10 mouse cellular contexts compared by ENCODE assay signal in genomic region chr11:115492387-115492786, GRCm38 (mm10). TPM values are rescaled to one million over a fixed set of nuclear protein-coding genes. Genes with fewer than 3 reads are reported as not detected.
DNase-seq lines count a peak whose midpoint lies in the region; ATAC-seq and TF ChIP-seq lines count a peak whose summit lies in the region.
"Had no signal": no experiment of that assay in that cellular context is flagged by ENCODE, and none has a peak within 500 bp of the region (broad histone marks: within the 10 kb centered on the region; RNA-seq: fewer than 3 reads in every experiment).

No protein-coding gene starts in this region.

- H3K9me3 ChIP-seq in embryonic facial prominence, embryonic 14.5 days (ENCODE audit: control insufficient read depth, low read length), result no peaks in the 10 kb centered on the region
- H3K9me3 ChIP-seq in intestine, embryonic 16.5 days (ENCODE audit: control insufficient read depth, low read length), result no peaks in the 10 kb centered on the region
- H3K9me3 ChIP-seq in neural tube, embryonic 13.5 days, result no peaks in the 10 kb centered on the region

- peak overlapping the region; percentile 70 for H3K9ac ChIP-seq in embryonic facial prominence, embryonic 14.5 days (ENCODE audit: low read depth, low read length)
- peak overlapping the region; percentile 79 for H3K9ac ChIP-seq in intestine, embryonic 16.5 days (ENCODE audit: low read depth, low read length)
- peak overlapping the region; percentile 81 for H3K9ac ChIP-seq in neural tube, embryonic 13.5 days

- H3K27ac ChIP-seq in embryonic facial prominence, embryonic 14.5 days (replicated peaks; ENCODE audit: low read depth, low read length), result no peak overlapping the region
- peak overlapping the region; percentile 85 for H3K27ac ChIP-seq in intestine, embryonic 16.5 days (ENCODE audit: low read length)
- H3K27ac ChIP-seq in neural tube, embryonic 13.5 days (replicated peaks), result peak overlapping the region; percentile 88

- 26% methylated on average over 6 of the region's 6 CpGs for WGBS in lung, adult 2 months
- WGBS in embryonic facial prominence, embryonic 14.5 days, result 34% methylated on average over 6 of the region's 6 CpGs
- WGBS in intestine, embryonic 16.5 days, result 30% methylated on average over 6 of the region's 6 CpGs
- WGBS in neural tube, embryonic 13.5 days, result 47% methylated on average over 6 of the region's 6 CpGs

- TF ChIP-seq POLR2A in lung, adult 2 months (IDR thresholded peaks at IDR 0.05; ENCODE audit: borderline replicate concordance, extremely low read depth, low read depth, low read length), result no peak

- H3K36me3 ChIP-seq in embryonic facial prominence, embryonic 14.5 days (ENCODE audit: control insufficient read depth, insufficient read depth, low read length), result peaks cover 19% of the 10 kb centered on the region
- peaks cover 6% of the 10 kb centered on the region for H3K36me3 ChIP-seq in intestine, embryonic 16.5 days (ENCODE audit: control insufficient read depth, insufficient read depth, low read length)
- H3K36me3 ChIP-seq in neural tube, embryonic 13.5 days, result peaks cover 26% of the 10 kb centered on the region

- H3K27me3 ChIP-seq in embryonic facial prominence, embryonic 14.5 days (replicated peaks; ENCODE audit: control insufficient read depth, insufficient read depth, low read length), result no peaks in the 10 kb centered on the region
- H3K27me3 ChIP-seq in intestine, embryonic 16.5 days (replicated peaks; ENCODE audit: control insufficient read depth, insufficient read depth, low read length), result no peaks in the 10 kb centered on the region
- no peaks in the 10 kb centered on the region for H3K27me3 ChIP-seq in neural tube, embryonic 13.5 days

- no peak for ATAC-seq in embryonic facial prominence, embryonic 14.5 days (ENCODE audit: low read depth)
- ATAC-seq in intestine, embryonic 16.5 days, result no peak
- no peak for ATAC-seq in neural tube, embryonic 13.5 days (ENCODE audit: low read depth)

- no peak for TF ChIP-seq CTCF in lung, adult 2 months (IDR thresholded peaks at IDR 0.05; ENCODE audit: insufficient read depth, low read length)

- DNase-seq in lung, adult 2 months, result no peak
- no peak for DNase-seq in lung, postnatal 36 days
- DNase-seq in embryonic facial prominence, embryonic 14.5 days (ENCODE audit: low spot score), result no peak
- no peak for DNase-seq in retina, postnatal 1 day
- no peak for DNase-seq in left cerebral cortex, postnatal 10 days (ENCODE audit: extremely low spot score in 1 of 2, low spot score in 2 of 2)
- no peak for DNase-seq in layer of hippocampus, postnatal 10 days (ENCODE audit: low spot score in 2 of 2)

- peaks cover 9% of the 10 kb centered on the region; the same call in 1 of the 2 replicates for H3K4me1 ChIP-seq in lung, adult 2 months (ENCODE audit: control insufficient read depth, insufficient read depth, low read length)
- H3K4me1 ChIP-seq in embryonic facial prominence, embryonic 14.5 days (ENCODE audit: control insufficient read depth, insufficient read depth, low read length), result peaks cover 12% of the 10 kb centered on the region; the same call in 1 of the 2 replicates
- peaks cover 16% of the 10 kb centered on the region for H3K4me1 ChIP-seq in intestine, embryonic 16.5 days (ENCODE audit: control insufficient read depth, insufficient read depth, low read length)
- peaks cover 22% of the 10 kb centered on the region for H3K4me1 ChIP-seq in neural tube, embryonic 13.5 days (replicated peaks)

- H3K4me3 ChIP-seq in lung, adult 2 months (replicated peaks; ENCODE audit: extremely low read depth, low read depth, low read length), result peak overlapping the region; percentile 4
- peak overlapping the region; percentile 69 for H3K4me3 ChIP-seq in embryonic facial prominence, embryonic 14.5 days (ENCODE audit: low read depth, low read length)
- peak overlapping the region; percentile 66 for H3K4me3 ChIP-seq in intestine, embryonic 16.5 days (ENCODE audit: low read length)
- peak overlapping the region; percentile 70 for H3K4me3 ChIP-seq in neural tube, embryonic 13.5 days

- intact Hi-C loops in left cerebral cortex, postnatal 10 days (cut with DNase I), result loop anchor here (5.0 kb wide), 1 partner anchor 320 kb away; the partner anchor contains the start of genes Caskin2 and Tsen54

- H3K4me2 ChIP-seq in embryonic facial prominence, embryonic 14.5 days (ENCODE audit: low read depth, low read length), result peak overlapping the region; percentile 80
- peak overlapping the region; percentile 81 for H3K4me2 ChIP-seq in intestine, embryonic 16.5 days (ENCODE audit: low read depth, low read length)
- peak overlapping the region; percentile 64 for H3K4me2 ChIP-seq in neural tube, embryonic 13.5 days

RNA-seq across cellular contexts. Expression of gene Nt5c, which starts 0.7 kb away (rescaled TPM):
- polyA plus RNA-seq in lung, adult 2 months (2012; rRNA removed), result 47.1 and 54.9 TPM in 2 replicates
- polyA plus RNA-seq in embryonic facial prominence, embryonic 14.5 days (2014; fragmentation: Nextera tagmentation; extraction: Ambion mirVana), result 70.9 and 74.8 TPM in 2 replicates
- 166 and 174 TPM in 2 replicates for polyA plus RNA-seq in intestine, embryonic 16.5 days (2015; fragmentation: Nextera tagmentation; extraction: Ambion mirVana)
- 95.6 and 96.7 TPM in 2 replicates for polyA plus RNA-seq in neural tube, embryonic 13.5 days (2015; fragmentation: Nextera tagmentation; extraction: Ambion mirVana)
- total RNA-seq in left cerebral cortex, postnatal 10 days (2021), result 10 to 100 TPM; 78.6 to 80.8 TPM
- 10 to 100 TPM; 79.9 to 81.3 TPM for total RNA-seq in layer of hippocampus, postnatal 10 days (2021)

RNA-seq across cellular contexts. Expression of gene Armc7, which starts 16.9 kb away (rescaled TPM):
- polyA plus RNA-seq in lung, adult 2 months (2012; rRNA removed), result 11.6 and 12.0 TPM in 2 replicates
- 7.6 TPM in 2 replicates for polyA plus RNA-seq in embryonic facial prominence, embryonic 14.5 days (2014; fragmentation: Nextera tagmentation; extraction: Ambion mirVana)
- 8.0 and 9.2 TPM in 2 replicates for polyA plus RNA-seq in intestine, embryonic 16.5 days (2015; fragmentation: Nextera tagmentation; extraction: Ambion mirVana)
- 13.1 and 14.4 TPM in 2 replicates for polyA plus RNA-seq in neural tube, embryonic 13.5 days (2015; fragmentation: Nextera tagmentation; extraction: Ambion mirVana)
- 1 to 10 TPM; 9.0 to 9.2 TPM for total RNA-seq in left cerebral cortex, postnatal 10 days (2021)
- total RNA-seq in layer of hippocampus, postnatal 10 days (2021), result 10 to 100 TPM; 10.3 to 11.1 TPM

RNA-seq across cellular contexts. Expression of gene Jpt1, which starts 21.8 kb away (rescaled TPM):
- polyA plus RNA-seq in lung, adult 2 months (2012; rRNA removed), result 114 and 147 TPM in 2 replicates
- polyA plus RNA-seq in embryonic facial prominence, embryonic 14.5 days (2014; fragmentation: Nextera tagmentation; extraction: Ambion mirVana), result 576 and 619 TPM in 2 replicates
- polyA plus RNA-seq in intestine, embryonic 16.5 days (2015; fragmentation: Nextera tagmentation; extraction: Ambion mirVana), result 454 and 496 TPM in 2 replicates
- polyA plus RNA-seq in neural tube, embryonic 13.5 days (2015; fragmentation: Nextera tagmentation; extraction: Ambion mirVana), result 1,262 and 1,276 TPM in 2 replicates
- 100 to 1,000 TPM; 312 to 341 TPM for total RNA-seq in left cerebral cortex, postnatal 10 days (2021)
- 100 to 1,000 TPM; 315 to 332 TPM for total RNA-seq in layer of hippocampus, postnatal 10 days (2021)

RNA-seq across cellular contexts. Expression of gene Slc16a5, which starts 30.1 kb away (rescaled TPM):
- polyA plus RNA-seq in lung, adult 2 months (2012; rRNA removed), result 0.80 and 0.95 TPM in 2 replicates
- polyA plus RNA-seq in embryonic facial prominence, embryonic 14.5 days (2014; fragmentation: Nextera tagmentation; extraction: Ambion mirVana), result 0.15 and 0.18 TPM in 2 replicates
- 3.0 and 3.1 TPM in 2 replicates for polyA plus RNA-seq in intestine, embryonic 16.5 days (2015; fragmentation: Nextera tagmentation; extraction: Ambion mirVana)
- 0.20 TPM in 1 of 2 replicates, not detected in the other for polyA plus RNA-seq in neural tube, embryonic 13.5 days (2015; fragmentation: Nextera tagmentation; extraction: Ambion mirVana)
- not detected for total RNA-seq in left cerebral cortex, postnatal 10 days (2021)
- total RNA-seq in layer of hippocampus, postnatal 10 days (2021), result not detected
- total RNA-seq: left cerebral cortex, adult 8-10 months had no signal
- polyA plus RNA-seq: brain, embryonic 14.5 days had no signal

RNA-seq across cellular contexts. Expression of gene Sumo2, which starts 43.7 kb away (rescaled TPM):
- polyA plus RNA-seq in lung, adult 2 months (2012; rRNA removed), result 43.5 and 67.9 TPM in 2 replicates
- 838 and 864 TPM in 2 replicates for polyA plus RNA-seq in embryonic facial prominence, embryonic 14.5 days (2014; fragmentation: Nextera tagmentation; extraction: Ambion mirVana)
- polyA plus RNA-seq in intestine, embryonic 16.5 days (2015; fragmentation: Nextera tagmentation; extraction: Ambion mirVana), result 581 and 669 TPM in 2 replicates
- polyA plus RNA-seq in neural tube, embryonic 13.5 days (2015; fragmentation: Nextera tagmentation; extraction: Ambion mirVana), result 1,158 and 1,175 TPM in 2 replicates
- 100 to 1,000 TPM; 396 to 399 TPM for total RNA-seq in left cerebral cortex, postnatal 10 days (2021)
- total RNA-seq in layer of hippocampus, postnatal 10 days (2021), result 100 to 1,000 TPM; 407 to 415 TPM

Comparison
In these comparisons a context has a peak if more than half of its experiments do, and no peak if none do; other contexts are left out.
1. H3K4me3 ChIP-seq: peak in every context shown above with its lines; median percentile 70 in neural tube, embryonic 13.5 days; 69 in embryonic facial prominence, embryonic 14.5 days; 66 in intestine, embryonic 16.5 days; 4 in lung, adult 2 months.